Mouse (Mus musculus) heart, embryonic 16.5 days (tissue): ENCODE results near the gene Egln3. TPM values are rescaled to one million over a fixed set of nuclear protein-coding genes. Genes with fewer than 3 reads are reported as not detected.

Source experiments
- ATAC-seq: fragments of 200-750 bp; cut with Nextera tagmentation; replicated peaks from 2 replicates; pipeline ENCODE4 v1.8.0; 2017; ENCODE audit warnings: moderate number of reproducible peaks; ENCODE audit not compliant: insufficient read depth, low FRiP score; ENCODE audit errors: extremely low read depth
- H3K27ac ChIP-seq: fragments of 300-500 bp; sonication (generic); 2 replicates; pipeline ENCODE4 v1.5.1; 2014; ENCODE audit warnings: mild to moderate bottlenecking, low read length, control low read depth, moderate library complexity
- H3K27me3 ChIP-seq: fragments of 300-500 bp; sonication (generic); 2 replicates; pipeline ENCODE4 v1.6.1; 2014; ENCODE audit warnings: low read length, mixed read lengths; ENCODE audit not compliant: control insufficient read depth, insufficient read depth
- H3K36me3 ChIP-seq: fragments of 300-500 bp; sonication (generic); 2 replicates; pipeline ENCODE4 v1.6.1; 2014; ENCODE audit not compliant: control insufficient read depth, insufficient read depth
- H3K4me1 ChIP-seq: fragments of 300-500 bp; sonication (generic); 2 replicates; pipeline ENCODE4 v1.6.1; 2014; ENCODE audit warnings: low read length, mixed read lengths; ENCODE audit not compliant: control insufficient read depth, insufficient read depth
- H3K4me2 ChIP-seq: fragments of 300-500 bp; sonication (generic); 2 replicates; pipeline ENCODE4 v1.6.1; 2014; ENCODE audit warnings: low read depth, mild to moderate bottlenecking, control low read depth, low read length
- H3K4me3 ChIP-seq: fragments of 300-500 bp; sonication (generic); 2 replicates; pipeline ENCODE4 v1.5.1; 2014; ENCODE audit warnings: mild to moderate bottlenecking, control low read depth, low read length
- H3K9ac ChIP-seq: fragments of 300-500 bp; sonication (generic); 2 replicates; pipeline ENCODE4 v1.6.1; 2014; ENCODE audit warnings: low read length, control low read depth
- H3K9me3 ChIP-seq: fragments of 300-500 bp; sonication (generic); replicated peaks from 2 replicates; pipeline ENCODE4 v1.6.1; 2016; ENCODE audit warnings: low read length; ENCODE audit not compliant: control insufficient read depth
- WGBS: fragments of 180-500 bp; shearing (Covaris S2); extraction: QIAGEN DNeasy Blood & Tissue Kit; methylation state at CpG from one replicate; pipeline ENCODE4 v1.1.7; 2014; 5-methylcytosine and 5-hydroxymethylcytosine counted together
- polyA plus RNA-seq: library from polyadenylated mRNA; unstranded; fragments of >200 nt; fragmentation: Nextera tagmentation; extraction: Ambion mirVana; gene quantifications from 2 replicates; pipeline ENCODE4 v1.2.1, GENCODE M21; 2015

The Egln3 gene
- polyA plus RNA-seq = 30.5 and 31.4 TPM in 2 replicates

DNA sequence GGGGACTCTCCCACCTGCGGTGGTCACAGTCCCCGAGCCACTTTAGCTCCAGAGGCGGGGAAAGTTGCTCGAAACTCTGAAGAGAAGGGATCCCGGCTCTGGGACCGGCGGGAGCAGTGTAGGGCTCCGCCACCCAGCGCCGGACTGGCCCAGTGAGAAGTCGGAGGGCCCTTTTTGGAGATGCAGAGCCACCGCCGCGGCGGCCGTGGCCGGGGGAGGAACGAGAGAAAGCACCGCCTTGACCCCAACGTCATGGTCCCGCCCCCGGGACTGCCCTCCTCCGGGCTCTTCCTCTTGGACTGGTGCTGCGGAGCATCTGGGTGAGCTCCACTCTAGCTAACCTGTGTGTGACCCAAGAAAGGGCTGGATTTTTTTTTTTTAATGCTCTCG is at the start of gene Egln3:
Gene Egln3, minus strand, starts transcription at position 205 of the 390 bp plus-strand sequence.
- Histone ChIP-seq H3K27me3 (no peaks in the 10 kb centered on the region), H3K9ac (peak within 1 kb of the TSS; percentile 90), H3K4me3 (peak within 1 kb of the TSS; percentile 74), H3K36me3 (no peaks in the 10 kb centered on the region), H3K27ac (peak within 1 kb of the TSS; percentile 87), H3K9me3 (0 out of 2 replicates have a peak, but pooled peaks cover 3% of the 10 kb centered on the region), H3K4me2 (peak within 1 kb of the TSS; percentile 81), H3K4me1 (peaks cover 15% of the 10 kb centered on the region)
- peak; percentile 91 for ATAC-seq
- WGBS = 0% methylated on average over 25 of the region's 25 CpGs

GRCm38 (mm10) chr12:54253449-54253848 is 49.8 kb upstream of the Egln3 start:
- Histone ChIP-seq H3K36me3 (no peaks in the 10 kb centered on the region), H3K27ac (no peak overlapping the region), H3K9ac (no peak overlapping the region), H3K9me3 (no peaks in the 10 kb centered on the region), H3K4me1 (no peaks in the 10 kb centered on the region), H3K4me3 (no peak overlapping the region), H3K4me2 (no peak overlapping the region), H3K27me3 (no peaks in the 10 kb centered on the region)
- no peak for ATAC-seq
- 74% methylated on average over 4 of the region's 4 CpGs for WGBS

GRCm38 (mm10) chr12:54251942-54252400 is 48.3 kb upstream of the Egln3 start:
- no peak overlapping the region for H3K9ac ChIP-seq
- no peaks in the 10 kb centered on the region for H3K27me3 ChIP-seq
- no peaks in the 10 kb centered on the region for H3K4me1 ChIP-seq
- ATAC-seq = no peak
- no peaks in the 10 kb centered on the region for H3K9me3 ChIP-seq
- no peak overlapping the region for H3K4me2 ChIP-seq
- no peaks in the 10 kb centered on the region for H3K36me3 ChIP-seq
- no peak overlapping the region for H3K4me3 ChIP-seq
- 74% methylated on average over 9 of the region's 9 CpGs for WGBS
- H3K27ac ChIP-seq = no peak overlapping the region

GRCm38 (mm10) chr12:54247835-54248234 is 44.2 kb upstream of the Egln3 start:
- H3K4me3 ChIP-seq = no peak overlapping the region
- no peak overlapping the region for H3K9ac ChIP-seq
- no peak overlapping the region for H3K27ac ChIP-seq
- H3K4me1 ChIP-seq = no peaks in the 10 kb centered on the region
- WGBS = 79% methylated on average over 7 of the region's 7 CpGs
- H3K36me3 ChIP-seq = no peaks in the 10 kb centered on the region
- no peaks in the 10 kb centered on the region for H3K9me3 ChIP-seq
- H3K27me3 ChIP-seq = no peaks in the 10 kb centered on the region
- no peak overlapping the region for H3K4me2 ChIP-seq
- no peak for ATAC-seq

- H3K4me1 ChIP-seq = no peaks in the 10 kb centered on the region
- H3K9me3 ChIP-seq = no peaks in the 10 kb centered on the region
- WGBS = 73% methylated on average over 5 of the region's 5 CpGs
- no peak overlapping the region for H3K4me2 ChIP-seq
- no peak overlapping the region for H3K27ac ChIP-seq
- H3K9ac ChIP-seq = no peak overlapping the region
- ATAC-seq = no peak
- no peaks in the 10 kb centered on the region for H3K36me3 ChIP-seq
- no peak overlapping the region for H3K4me3 ChIP-seq
- H3K27me3 ChIP-seq = no peaks in the 10 kb centered on the region
Measured at GRCm38 (mm10) chr12:54243158-54243557, 39.5 kb upstream of the Egln3 start.

DNA sequence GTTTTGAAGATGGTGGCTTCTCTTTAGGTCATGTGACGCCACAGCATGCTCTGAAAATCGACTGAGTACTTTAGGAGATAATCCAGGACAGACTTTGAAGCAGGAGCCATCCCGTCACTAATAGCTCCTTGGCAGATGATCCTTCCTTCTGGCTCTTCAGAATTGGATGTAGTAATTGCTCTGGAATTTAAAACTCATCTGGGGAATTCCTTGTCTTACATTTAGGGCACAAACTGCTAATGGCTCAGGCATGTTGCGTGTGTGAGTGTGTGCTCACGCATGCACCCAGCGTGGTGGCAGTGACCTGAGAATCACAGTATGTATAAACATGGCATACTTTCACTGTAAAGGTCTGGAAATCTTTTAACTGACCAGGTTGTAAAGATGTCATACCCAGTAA is 38.3 kb upstream of the Egln3 start:
- H3K36me3 ChIP-seq = no peaks in the 10 kb centered on the region
- H3K4me1 ChIP-seq = no peaks in the 10 kb centered on the region
- no peak overlapping the region for H3K4me2 ChIP-seq
- no peaks in the 10 kb centered on the region for H3K9me3 ChIP-seq
- no peak overlapping the region for H3K27ac ChIP-seq
- ATAC-seq = no peak
- 72% methylated on average over 6 of the region's 6 CpGs for WGBS
- no peak overlapping the region for H3K9ac ChIP-seq
- H3K27me3 ChIP-seq = no peaks in the 10 kb centered on the region
- H3K4me3 ChIP-seq = no peak overlapping the region

DNA sequence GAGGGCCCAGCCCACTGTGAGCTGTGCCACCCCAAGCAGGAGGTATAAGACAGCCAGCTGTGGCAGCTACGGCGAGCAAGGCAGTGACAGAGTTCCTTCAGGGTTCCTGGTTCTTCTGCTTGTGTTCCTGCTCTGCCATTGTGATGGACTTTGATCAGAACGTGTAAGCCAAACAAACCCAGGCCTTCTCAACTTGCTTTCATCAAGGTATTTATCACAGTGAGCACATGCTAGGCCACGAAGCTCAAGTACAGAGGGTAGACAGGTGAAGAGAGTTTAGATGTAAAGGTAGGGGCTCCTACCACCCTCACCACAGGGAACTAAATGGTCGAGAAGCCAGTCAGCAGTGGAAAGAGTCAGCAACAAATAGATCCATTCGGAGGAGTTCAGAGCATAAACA is 30.1 kb upstream of the Egln3 start:
- Histone ChIP-seq H3K4me1 (no peaks in the 10 kb centered on the region), H3K4me2 (no peak overlapping the region), H3K27ac (no peak overlapping the region), H3K4me3 (no peak overlapping the region), H3K9me3 (peaks cover 3% of the 10 kb centered on the region; the same call in 1 of the 2 replicates), H3K27me3 (no peaks in the 10 kb centered on the region), H3K36me3 (no peaks in the 10 kb centered on the region), H3K9ac (no peak overlapping the region)
- no peak for ATAC-seq
- WGBS = 84% methylated on average over 6 of the region's 6 CpGs

GRCm38 (mm10) chr12:54232996-54233603 is 29.4 kb upstream of the Egln3 start:
- no peak for ATAC-seq

GRCm38 (mm10) chr12:54232456-54232855 is 28.8 kb upstream of the Egln3 start:
- Histone ChIP-seq H3K27me3 (no peaks in the 10 kb centered on the region), H3K4me2 (no peak overlapping the region), H3K9ac (no peak overlapping the region), H3K4me1 (no peaks in the 10 kb centered on the region), H3K36me3 (no peaks in the 10 kb centered on the region), H3K27ac (no peak overlapping the region), H3K9me3 (peaks cover 3% of the 10 kb centered on the region; the same call in 1 of the 2 replicates), H3K4me3 (no peak overlapping the region)
- no peak for ATAC-seq
- 83% methylated on average over 5 of the region's 5 CpGs for WGBS

More at GRCm38 (mm10) chr12:54232996-54233603, 29.4 kb upstream of the Egln3 start:
- no peaks in the 10 kb centered on the region for H3K4me1 ChIP-seq
- H3K9ac ChIP-seq = no peak overlapping the region
- H3K4me2 ChIP-seq = no peak overlapping the region
- no peaks in the 10 kb centered on the region for H3K27me3 ChIP-seq
- no peak overlapping the region for H3K4me3 ChIP-seq
- 50% methylated on average over 7 of the region's 7 CpGs for WGBS
- H3K9me3 ChIP-seq = peaks cover 3% of the 10 kb centered on the region; the same call in 1 of the 2 replicates
- no peaks in the 10 kb centered on the region for H3K36me3 ChIP-seq
- no peak overlapping the region for H3K27ac ChIP-seq
